Mouse (Mus musculus): ENCODE results near the gene Atp11c. TPM values are rescaled to one million over a fixed set of nuclear protein-coding genes. Genes with fewer than 3 reads are reported as not detected.

The Atp11c gene
- total RNA-seq (2021), result 10 to 100 TPM; 17.9 to 20.5 TPM
- long read RNA-seq, experiment 1, full-length matches to known transcripts, result 1 of 3 reads
- long read RNA-seq, experiment 1, partial matches to known transcripts, result 2 of 3 reads
- long read RNA-seq, experiment 1, other reads (novel, unspliced or antisense), result 0 of 3 reads
- long read RNA-seq, experiment 2, partial matches to known transcripts, result 2 of 3 reads
- long read RNA-seq, experiment 2, other reads (novel, unspliced or antisense), result 1 of 3 reads

DNA sequence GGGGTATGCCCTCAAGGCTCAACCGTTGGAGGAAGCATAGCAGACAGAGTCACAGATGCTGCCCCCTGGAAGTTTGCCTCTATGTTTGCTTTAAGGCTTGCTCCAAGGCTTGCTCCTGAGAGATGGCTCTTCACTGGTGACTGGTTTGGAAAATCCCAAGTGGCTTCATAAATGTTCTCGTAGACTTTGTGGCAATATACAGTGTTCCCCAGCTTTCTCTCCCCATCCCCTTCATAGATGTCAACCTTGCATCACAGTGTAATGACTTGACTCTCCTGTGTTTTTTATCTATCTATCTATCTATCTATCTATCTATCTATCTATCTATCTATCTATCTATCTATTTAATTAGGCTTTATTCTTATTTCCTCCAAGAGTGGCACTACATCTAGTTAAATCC lies at the start of gene Atp11c:
Atp11c (minus strand) TSS at position 101 of the 400 bp plus-strand sequence.
- DNase-seq, result no peak

DNA sequence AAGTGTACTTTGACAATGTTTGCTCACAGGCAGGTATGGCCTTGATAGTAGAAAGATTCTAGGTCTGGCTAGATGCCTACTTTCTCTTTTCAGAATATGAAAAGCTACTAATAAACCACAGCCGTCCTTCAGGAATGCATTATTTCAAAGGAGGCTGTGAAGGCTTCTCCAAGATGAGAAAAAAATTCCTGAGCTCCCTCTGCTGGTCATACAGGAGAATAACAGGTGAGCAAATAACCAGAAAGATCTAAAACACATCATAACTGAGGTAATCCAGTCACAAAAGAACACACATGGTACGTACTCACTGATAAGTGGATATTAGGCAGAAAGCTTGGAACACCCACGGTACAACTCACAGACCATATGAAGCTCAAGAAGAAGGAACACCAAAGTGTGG lies 16.7 kb upstream of the Atp11c start:
- DNase-seq, result no peak

DNA sequence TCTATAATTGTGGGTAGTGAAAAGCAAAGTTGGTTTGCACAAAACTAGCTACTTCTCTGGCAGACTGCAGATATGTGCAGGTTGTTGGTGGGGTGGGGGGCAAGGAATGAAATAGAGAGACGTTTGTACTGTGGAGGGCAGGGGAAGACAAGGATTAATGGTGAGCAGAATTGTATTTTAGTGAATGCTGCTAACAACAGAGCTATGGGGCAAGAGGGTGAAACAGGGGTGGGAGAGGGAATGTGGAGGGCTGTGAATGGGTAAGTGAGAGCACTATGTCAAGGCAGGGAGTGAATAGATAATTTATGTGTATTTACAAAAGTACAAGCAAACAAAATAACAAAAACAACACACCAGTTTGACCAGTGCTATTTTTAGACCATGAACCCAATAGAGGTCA lies 22.0 kb downstream of the Atp11c start:
- no peak for DNase-seq

DNA sequence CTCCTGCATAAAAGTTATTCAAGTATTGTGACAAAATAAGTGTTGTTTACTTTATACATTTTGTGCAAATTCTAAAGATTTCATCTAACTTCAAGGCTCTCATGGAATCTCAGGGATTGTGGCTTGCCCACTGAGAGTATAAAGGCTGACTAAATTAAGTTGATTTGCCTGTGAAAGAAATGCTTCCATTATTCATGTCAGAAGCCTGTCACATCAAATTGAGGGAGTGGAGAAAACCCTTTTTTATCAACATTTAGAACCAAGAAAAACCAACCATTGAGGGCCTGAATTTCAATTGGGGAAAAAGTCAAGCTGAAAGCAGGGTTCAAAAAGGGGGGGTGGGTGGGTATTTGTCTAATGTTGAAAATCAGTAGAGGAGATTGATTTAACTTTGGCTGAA lies 23.5 kb downstream of the Atp11c start:
- no peak for DNase-seq

DNA sequence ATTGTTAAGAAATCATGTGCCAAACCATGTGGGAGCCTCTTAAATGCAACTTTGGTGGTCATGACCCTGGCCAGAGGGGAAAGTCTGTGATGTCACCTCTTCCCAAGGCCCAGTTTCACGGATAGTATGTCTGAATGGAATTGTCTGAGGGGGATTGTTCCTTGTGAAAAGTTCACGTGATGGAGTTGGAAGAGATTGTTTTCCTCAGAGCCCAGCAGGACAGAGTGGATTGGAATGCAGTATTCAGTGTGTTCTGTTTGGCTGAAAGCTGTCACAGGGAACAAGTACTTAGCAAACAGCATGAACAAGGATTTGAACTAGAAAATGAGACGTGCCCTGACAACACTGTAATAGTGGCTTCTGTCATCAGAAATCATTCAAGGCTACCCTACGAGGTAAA lies 37.3 kb downstream of the Atp11c start:
- no peak for DNase-seq

DNA sequence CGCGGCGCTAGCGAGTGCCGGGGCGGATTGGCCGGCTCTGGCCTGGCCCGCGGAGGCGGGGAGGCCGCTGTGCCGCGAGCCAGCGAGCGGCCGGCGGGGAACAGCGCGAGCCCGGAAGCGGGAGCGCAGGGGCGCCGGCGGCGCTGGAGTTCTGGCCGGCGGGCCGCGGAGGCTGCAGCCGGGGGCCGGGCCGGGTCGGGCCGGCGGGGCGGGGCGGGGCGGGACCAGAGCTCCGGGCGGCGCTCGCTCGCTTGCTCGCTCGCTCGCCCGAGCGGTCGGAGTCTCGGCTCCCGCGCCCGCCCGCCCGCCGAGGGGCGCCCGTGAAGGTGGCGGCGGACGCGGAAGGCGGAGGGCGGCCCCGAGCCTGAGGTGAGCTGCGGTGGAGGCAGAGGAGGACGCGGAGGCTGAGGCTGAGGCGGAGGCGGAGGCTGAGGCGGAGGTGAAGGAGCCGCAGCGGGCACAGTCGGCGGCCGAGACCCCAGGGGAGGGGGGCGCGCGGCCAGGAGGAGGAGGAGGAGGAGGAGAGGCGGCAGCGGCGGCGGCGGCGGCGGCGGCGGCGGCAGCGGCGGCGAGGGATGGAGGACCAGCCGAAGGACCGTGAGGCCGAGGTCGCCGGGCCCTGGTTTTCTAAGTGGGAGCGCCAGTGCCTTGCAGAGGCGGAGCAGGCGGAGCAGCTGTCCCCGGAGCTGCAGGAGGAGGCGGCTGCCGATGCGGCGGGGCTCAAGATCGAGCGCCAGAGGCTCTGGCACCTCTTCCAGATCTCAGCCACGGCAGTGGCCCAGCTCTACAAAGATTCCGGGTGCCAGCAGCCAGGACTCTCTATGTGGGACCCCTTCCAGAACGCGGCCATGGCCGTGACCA lies 44.8 kb downstream of the Atp11c start:
- DNase-seq, result peak; percentile 63

DNA sequence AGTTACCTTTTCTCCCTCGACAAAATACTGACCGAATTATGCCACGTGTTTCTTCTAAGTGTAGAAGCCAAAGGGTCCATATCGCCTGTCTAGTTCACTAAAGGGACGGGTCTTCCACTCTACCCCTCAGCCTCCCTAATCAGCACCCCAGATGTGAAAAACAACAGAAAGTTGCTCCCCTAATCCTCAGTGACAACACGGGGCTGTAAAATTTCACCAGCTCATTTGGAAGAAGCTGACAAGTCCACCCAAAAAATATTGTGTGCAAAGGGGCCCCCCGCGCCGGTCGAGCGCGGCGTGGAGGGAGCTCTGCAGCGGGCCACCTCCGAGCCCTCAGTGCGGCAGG lies 45.4 kb downstream of the Atp11c start:
- no peak for DNase-seq

DNA sequence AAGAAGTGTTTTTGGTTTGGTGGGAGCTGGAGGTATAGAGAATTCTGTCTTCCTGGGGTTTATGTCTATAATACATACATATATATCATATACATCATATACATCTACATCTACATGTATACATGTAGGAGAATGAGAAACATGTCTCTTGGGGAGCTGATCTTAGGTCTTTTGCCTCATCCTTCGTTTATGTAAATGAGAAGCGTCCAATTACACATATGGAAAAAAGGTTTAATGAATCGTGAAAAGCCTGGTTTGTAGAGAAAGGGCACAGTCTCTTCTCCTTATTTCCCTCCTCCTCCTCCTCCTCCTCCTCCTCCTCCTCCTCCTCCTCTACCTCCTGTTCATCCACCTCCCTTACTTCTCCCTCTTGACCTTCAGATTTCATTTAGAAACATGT lies 46.6 kb downstream of the Atp11c start:
- no peak for DNase-seq

DNA sequence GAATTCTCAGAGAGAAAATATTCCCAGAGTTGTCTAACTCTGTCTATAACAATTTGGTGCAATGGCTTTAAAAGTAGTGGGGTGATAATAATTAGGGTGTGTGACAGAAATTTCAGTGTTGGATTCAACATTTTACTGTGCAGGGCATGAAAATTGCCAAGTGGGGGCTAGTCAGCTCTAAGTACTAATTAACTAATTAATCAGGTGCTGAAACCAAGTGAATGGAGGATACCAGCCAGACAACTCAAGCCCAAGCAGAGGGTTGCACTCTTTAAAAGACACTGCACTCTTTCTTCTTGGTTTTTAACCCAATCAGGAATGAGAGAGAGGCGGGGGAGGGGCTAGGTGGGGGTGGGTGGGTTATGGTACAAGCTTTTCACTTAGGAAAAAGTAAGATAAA lies 47.1 kb downstream of the Atp11c start:
- no peak for DNase-seq

DNA sequence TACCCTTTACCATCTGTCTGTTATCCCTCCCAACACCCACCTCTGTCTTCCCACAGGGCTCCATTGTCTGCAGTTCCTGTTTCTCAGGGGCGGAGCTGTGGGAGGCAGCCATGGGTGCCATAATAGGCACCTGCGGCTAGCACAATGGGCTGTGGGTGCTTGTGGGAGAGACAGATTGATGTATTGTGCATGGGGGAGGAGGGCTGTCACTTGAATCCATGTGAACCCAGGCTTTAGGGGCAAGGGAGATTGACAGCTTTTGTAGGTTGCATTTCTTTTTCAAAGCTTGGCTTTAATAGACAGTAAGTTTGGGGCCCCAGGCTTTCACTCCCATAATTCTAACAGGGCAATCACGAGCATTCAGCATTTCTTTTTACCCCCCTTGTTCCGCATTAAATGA lies 48.4 kb downstream of the Atp11c start:
- no peak for DNase-seq

DNA sequence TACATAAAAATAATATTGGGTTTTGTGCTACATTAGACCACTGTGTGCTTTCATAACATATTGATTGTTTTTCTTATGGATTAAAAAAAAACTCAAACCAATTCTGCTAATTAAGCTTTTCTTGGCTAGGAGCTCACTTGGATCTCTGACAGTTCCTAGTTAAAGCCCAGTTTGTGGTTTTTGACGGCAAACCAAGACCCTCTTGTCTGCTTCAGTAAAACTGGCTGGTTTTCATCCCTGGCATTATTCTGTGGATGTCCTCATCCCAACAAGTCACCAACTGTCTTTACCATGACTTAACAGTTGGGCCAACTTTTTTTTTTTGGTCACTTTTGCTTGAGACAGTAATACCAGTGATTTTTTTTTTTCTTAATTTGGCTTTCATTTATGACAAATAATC lies 49.6 kb downstream of the Atp11c start:
- no peak for DNase-seq

DNA sequence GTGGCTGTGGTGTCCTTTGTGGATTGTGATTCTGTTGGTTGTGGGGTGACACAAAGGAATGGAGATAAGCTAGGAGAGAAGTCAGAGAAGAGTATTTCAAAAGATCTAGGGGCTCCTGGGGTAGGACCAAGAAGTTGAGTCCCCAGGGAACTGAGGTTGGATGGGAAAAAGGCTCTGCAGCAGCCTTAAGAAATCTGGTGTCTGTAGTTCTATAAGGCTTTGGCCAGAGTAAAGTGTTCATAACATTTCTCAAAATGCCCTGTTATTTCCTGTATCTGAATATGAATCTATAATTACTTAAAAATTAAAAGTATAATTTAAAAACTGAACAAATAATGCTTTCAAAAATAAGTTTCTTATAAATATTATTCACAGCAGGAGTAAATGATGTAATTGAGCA lies 53.3 kb downstream of the Atp11c start, which contains the start of gene Gm7073:
Gm7073 (minus strand) TSS at position 101 of the 400 bp plus-strand sequence.
- DNase-seq, result no peak

DNA sequence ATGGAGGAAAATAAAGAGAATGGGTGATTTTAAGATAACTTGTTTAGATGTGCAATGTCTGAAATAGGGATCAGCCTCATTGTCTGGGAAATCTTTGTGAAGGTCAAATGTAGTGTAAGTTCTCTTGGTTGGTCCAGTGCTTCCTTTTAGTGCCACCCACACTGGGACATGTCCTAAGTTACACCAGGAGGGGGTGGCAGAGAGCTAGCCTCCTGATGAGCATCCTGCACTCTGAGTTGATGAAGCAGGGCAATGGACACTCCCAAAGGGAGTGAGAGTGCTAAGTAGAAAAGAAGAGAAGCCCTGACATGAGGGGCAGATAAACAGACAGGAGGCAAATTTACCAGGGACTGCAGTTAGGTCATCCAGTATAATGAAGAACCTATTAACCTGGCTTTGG lies 88.5 kb downstream of the Atp11c start:
- peak; percentile 52 for DNase-seq

DNA sequence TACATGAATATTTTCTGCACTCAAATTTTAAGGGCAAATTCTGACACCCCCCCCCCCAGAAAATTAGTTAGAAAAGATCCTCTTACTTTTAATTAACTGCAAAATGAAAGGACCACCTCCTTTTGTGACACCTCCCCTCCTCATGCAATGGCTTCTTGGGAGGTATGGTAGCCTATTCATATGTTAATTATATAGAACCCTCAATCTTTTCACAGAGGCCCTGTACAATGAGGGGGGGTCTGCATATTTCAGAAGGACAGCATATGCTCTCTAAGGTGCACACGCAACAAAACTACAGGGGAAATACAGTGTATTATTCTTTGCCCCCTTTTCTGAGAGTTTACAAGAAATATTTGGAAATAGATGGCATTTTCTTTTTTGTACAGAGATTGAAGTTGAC lies 94.7 kb downstream of the Atp11c start:
- no peak for DNase-seq

DNA sequence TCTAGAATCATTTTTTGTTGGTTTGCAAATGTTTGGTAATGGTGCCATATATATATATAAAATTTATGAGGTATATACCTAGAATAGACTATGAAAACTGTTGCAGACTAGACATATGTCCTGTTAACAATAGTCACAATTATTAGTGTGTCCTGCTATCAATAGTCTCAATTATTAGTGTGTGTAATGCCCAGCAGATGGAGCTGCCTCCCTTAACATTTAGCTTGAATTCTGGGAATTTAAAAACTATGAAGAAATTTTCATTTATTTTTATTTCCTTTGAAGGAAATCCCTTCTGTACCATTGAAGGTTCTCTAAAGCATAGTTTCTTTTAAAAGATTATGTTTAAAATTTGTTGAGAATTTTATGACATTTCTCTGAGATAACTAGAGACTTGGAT lies 97.2 kb downstream of the Atp11c start:
- DNase-seq, result no peak

DNA sequence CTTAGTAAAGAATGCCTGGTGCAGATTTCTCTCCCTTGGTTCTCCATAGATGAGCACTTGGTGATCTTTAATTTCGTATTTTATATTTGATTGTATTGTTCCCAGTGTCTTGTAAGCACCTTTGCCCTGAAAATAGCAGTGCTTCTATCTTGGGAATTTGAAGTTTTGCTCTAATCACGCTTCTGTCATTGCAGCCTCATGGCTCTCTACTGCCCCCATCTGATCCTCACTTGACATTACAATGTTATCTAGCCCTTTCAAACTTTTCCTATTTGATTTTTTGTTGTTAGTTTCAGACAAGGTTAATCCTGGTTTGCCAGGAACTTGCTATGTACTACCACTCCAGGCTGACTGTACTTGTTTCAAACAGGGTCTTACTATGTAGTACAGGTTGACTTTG lies 128.7 kb downstream of the Atp11c start:
- peak; percentile 5 for DNase-seq

DNA sequence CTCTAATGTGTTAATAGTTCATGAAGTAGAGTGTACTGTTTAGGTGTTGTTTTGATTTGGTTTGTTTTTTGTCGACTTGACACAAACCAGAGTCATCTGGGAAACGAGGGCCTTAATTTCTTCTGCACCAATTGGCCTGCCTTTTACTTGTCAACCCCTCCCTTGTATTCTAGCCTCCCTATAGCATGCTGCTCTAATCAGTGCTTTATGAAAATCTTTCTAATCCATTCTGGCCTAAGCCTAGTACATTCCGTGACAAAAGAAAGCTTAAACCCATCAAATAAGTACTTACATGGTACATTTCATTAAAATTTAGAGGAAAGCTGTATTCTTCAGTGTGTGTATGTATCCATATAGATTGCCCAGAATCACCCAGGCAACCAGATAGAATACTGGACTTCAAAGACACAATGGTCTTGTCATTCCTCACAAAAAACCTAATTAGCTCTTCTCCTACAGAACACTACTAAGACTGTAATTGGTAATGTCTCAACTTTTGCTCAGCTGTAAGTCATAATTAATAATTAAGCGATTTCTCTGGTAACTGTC lies 177.9 kb downstream of the Atp11c start:
- no peak for DNase-seq

DNA sequence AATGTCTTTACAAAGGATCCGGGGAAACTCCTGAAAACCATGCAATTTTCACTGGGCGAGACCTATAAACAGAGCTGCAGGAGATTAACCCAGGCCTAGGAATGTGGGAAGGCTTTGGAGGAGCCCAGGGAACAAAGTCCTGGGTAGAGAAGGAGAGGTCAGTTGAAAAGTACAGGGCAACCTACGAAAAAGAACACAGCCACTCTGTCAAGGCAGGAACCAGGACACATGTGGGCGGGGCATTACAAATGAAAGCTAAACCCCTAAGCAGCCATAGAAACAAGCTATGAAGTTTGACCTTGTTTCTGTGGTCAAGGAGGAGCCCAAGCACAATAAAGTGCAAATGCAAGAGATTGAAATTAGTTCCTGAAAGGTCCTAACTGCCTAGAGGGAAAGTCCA lies 186.8 kb downstream of the Atp11c start:
- DNase-seq, result no peak

DNA sequence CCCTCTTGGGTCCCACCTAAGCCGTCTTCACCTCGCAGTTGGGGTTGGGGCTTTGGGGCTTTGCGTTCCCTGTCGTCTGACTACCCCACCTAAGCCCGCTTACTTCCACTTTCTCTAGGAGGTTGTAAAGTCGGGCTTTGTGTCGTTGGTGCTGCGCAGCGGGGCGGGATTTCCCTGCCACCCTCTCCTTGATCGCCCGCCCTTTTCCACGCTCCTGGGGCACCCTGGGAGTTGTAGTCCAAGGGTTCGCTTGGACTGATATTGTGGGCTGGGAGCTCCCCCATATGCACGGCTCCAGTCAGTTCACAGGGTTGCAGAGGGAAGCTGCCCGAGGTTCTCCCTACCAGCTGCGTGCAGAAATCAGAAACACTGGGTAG lies 187.8 kb downstream of the Atp11c start:
- DNase-seq, result peak; percentile 89

DNA sequence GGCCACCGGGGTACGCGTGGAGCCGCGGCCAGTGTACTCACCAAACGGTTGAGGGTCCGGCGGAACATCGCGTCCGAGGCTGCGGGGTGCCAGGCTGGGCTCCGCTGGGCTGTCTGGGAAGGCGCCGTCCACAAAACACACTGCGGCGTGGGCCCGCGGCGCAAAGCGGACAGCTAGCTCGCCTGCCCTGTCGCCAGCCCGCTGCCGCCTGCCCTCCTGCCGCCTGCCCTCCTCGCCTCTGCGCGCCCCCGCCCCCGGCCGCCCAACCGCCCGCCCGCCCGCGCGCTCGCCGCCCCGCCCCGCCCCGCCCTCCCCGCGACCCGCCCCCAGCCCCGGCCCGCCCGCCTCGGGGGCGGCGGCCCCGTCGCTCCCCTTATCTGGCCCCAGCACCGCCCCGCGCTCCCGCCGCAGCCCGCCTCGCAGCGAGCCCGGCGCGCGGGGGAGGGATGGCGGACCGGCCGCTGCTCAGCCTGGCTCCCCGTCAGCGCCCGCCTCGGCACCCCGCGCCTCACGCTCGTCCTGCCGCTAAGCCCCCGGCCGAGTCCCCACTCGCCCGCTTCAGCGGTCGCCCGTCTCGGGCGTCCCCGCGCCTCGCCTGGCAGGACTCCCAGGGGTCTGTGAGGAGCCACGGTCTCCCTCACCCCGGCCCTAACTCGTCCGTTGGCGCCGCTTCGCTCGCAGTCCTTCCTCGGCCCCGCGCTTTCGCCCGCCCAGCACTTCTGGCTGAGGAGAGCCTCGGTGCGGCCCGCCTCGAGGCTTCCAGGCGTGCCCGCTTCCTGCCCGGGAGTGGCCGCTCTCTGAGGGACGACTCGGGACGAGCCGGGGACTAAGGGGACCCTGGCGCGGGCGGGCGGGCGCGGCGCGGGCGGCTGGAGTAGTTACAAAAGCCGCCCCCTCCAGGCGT lies 188.5 kb downstream of the Atp11c start:
- peak; percentile 83 for DNase-seq

DNA sequence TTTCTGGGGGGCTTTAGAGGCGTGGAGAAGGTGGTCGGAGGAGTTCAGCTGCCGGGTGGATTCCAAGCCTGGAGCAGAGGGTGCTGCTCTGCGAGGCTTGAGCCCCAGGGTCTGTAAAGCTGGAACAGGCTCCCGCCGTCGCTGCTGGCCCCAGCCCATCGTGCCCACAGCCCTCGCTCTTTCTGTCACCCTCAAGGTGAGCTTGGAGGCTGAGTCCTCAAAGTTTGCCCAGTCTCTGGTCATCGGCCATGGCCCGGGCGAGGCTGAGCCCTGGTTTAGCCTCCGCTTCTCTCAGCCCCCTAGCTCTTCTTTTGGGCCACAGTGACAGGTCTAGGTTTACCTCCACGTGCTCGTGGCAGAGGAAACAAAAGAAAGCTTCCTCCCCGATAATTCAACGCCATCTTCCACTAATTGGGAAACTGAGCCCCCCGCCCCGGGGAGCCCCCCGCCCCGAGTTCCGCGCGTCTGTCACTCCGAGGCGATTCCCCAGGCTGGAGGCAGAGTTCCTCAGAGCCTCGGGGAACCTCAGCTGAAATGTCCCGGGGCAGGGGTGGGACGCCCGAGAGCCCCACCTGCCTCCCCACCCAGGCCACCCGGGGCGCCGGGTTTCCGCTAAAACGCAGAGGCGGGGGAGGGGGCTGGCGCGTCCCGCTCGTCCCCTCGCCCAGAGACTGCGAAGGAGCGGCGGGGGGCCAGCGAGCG lies 189.3 kb downstream of the Atp11c start:
- peak; percentile 9 for DNase-seq

DNA sequence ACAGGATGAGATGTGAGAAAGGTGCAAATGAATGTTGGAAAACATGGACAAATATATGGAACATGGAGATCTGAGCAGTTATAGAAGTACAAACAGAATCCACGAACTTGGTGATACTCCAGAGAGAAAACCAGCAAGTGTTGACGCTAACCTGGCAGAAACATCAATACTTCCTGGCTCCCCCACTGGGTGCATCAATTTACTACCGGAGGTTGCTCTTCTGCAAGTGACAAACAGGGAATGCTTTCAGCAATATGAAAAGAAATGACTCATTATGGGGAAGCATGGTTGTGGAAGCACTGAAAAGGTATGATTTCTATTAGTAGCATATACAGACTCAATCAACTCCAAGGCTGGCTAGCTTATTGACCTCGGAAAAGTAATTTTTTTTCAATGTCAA lies 198.2 kb downstream of the Atp11c start:
- no peak for DNase-seq

Measured in adrenal gland, postnatal 10 days (tissue).